Mouse (Mus musculus) intestine, embryonic 14.5 days (tissue): Measurements from ENCODE around the gene Slc16a8. TPM values are rescaled to one million over a fixed set of nuclear protein-coding genes. Genes with fewer than 3 reads are reported as not detected.

Experiments
- ATAC-seq: fragments of 200-750 bp; cut with Nextera tagmentation; replicated peaks from 2 replicates; pipeline ENCODE4 v1.8.0; 2017; ENCODE audit warnings: low read depth, moderate number of reproducible peaks, moderate TSS enrichment, moderate library complexity; ENCODE audit not compliant: low FRiP score, low TSS enrichment
- DNase-seq: peaks from one replicate; pipeline ENCODE4 v3.0.0-alpha.2; 2018; ENCODE audit warnings: low spot score
- H3K27ac ChIP-seq: fragments of 300-500 bp; sonication (generic); 2 replicates; pipeline ENCODE4 v1.5.1; 2014; ENCODE audit warnings: low read depth, mild to moderate bottlenecking, control low read depth
- H3K27me3 ChIP-seq: fragments of 300-500 bp; sonication (generic); replicated peaks from 2 replicates; pipeline ENCODE4 v1.6.1; 2014; ENCODE audit warnings: low read length, control low read depth; ENCODE audit not compliant: control insufficient read depth, insufficient read depth
- H3K36me3 ChIP-seq: fragments of 300-500 bp; sonication (generic); 2 replicates; pipeline ENCODE4 v1.6.1; 2014; ENCODE audit warnings: low read length, control low read depth; ENCODE audit not compliant: control insufficient read depth, insufficient read depth
- H3K4me1 ChIP-seq: fragments of 300-500 bp; sonication (generic); replicated peaks from 2 replicates; pipeline ENCODE4 v1.6.1; 2014; ENCODE audit warnings: low read length, control low read depth, mixed read lengths; ENCODE audit not compliant: control insufficient read depth, insufficient read depth
- H3K4me2 ChIP-seq: fragments of 300-500 bp; sonication (generic); 2 replicates; pipeline ENCODE4 v1.6.1; 2014; ENCODE audit warnings: low read length
- H3K4me3 ChIP-seq: fragments of 300-500 bp; sonication (generic); 2 replicates; pipeline ENCODE4 v1.5.1; 2014; ENCODE audit warnings: low read depth, low read length, control low read depth, mixed read lengths
- H3K9ac ChIP-seq: fragments of 300-500 bp; sonication (generic); 2 replicates; pipeline ENCODE4 v1.6.1; 2014; ENCODE audit warnings: mild to moderate bottlenecking, low read length
- H3K9me3 ChIP-seq: fragments of 300-500 bp; sonication (generic); 2 replicates; pipeline ENCODE4 v1.6.1; 2016; ENCODE audit warnings: low read length, control low read depth; ENCODE audit not compliant: control insufficient read depth
- WGBS: fragments of 180-500 bp; shearing (Covaris S2); extraction: QIAGEN DNeasy Blood & Tissue Kit; methylation state at CpG from one replicate; pipeline ENCODE4 v1.1.7; 2014; 5-methylcytosine and 5-hydroxymethylcytosine counted together
- polyA plus RNA-seq: library from polyadenylated mRNA; unstranded; fragments of >200 nt; fragmentation: Nextera tagmentation; extraction: Ambion mirVana; gene quantifications from 2 replicates; pipeline ENCODE4 v1.2.1, GENCODE M21; 2014

Slc16a8 gene
- 0.13 and 0.19 TPM in 2 replicates for polyA plus RNA-seq

DNA sequence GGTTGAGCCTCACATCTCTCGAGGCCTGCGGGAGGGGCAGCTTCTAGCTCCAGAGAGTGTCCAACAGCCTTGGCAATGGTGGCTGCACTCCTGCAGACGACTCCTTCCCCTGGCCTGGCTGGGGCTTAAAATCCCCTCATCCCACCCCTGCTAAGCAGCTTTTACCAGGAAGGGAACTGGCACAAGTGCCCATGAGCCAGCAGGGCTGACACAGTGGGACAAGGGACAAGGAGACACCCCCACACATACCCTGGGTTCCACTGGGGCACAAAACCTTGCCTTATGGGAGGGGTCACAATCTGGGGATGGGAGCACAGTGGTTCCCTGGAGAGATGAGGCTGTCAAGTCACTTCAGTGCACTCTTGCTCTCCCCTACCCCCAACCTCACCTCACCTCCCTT lies at the start of gene Slc16a8:
TSS of gene Slc16a8 (minus strand) at position 101 of the 400 bp plus-strand sequence.
- DNase-seq: no peak
- Histone ChIP-seq H3K4me2 (no peak within 1 kb of the TSS), H3K27ac (no peak within 1 kb of the TSS), H3K4me1 (no peaks in the 10 kb centered on the region; the same call in 1 of the 2 replicates), H3K9me3 (no peaks in the 10 kb centered on the region), H3K27me3 (peaks cover 37% of the 10 kb centered on the region), H3K36me3 (no peaks in the 10 kb centered on the region), H3K9ac (no peak within 1 kb of the TSS), H3K4me3 (no peak within 1 kb of the TSS)
- 26% methylated on average over 3 of the region's 3 CpGs for WGBS
- ATAC-seq: no peak

DNA sequence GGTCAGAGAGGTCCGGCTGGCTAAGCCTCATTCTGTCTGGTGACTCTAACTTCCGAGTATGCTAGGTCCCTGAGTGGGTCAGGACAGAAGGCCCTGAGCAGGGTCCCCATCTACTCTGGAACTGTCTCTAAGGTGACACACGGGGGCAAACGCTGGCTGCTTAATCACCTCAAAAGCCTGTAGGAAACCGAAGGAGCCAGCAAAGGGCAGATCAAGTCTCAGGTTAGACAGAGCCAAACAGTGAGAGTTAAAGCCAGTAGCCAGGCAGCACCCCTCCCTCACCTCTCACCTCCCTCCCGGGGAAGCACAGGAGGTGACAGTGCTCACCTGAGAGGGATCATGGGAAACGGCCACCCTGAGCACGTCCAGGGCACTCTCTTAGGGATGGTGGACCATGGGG lies 49.2 kb upstream of the Slc16a8 start:
- H3K27me3 ChIP-seq: no peaks in the 10 kb centered on the region
- no peak overlapping the region for H3K27ac ChIP-seq
- no peak overlapping the region for H3K4me2 ChIP-seq
- no peak overlapping the region for H3K9ac ChIP-seq
- WGBS: 84% methylated on average over 8 of the region's 8 CpGs
- H3K4me1 ChIP-seq: no peaks in the 10 kb centered on the region
- ATAC-seq (no peak), DNase-seq (no peak)
- peaks cover 16% of the 10 kb centered on the region for H3K36me3 ChIP-seq
- H3K4me3 ChIP-seq: no peak overlapping the region
- H3K9me3 ChIP-seq: no peaks in the 10 kb centered on the region

DNA sequence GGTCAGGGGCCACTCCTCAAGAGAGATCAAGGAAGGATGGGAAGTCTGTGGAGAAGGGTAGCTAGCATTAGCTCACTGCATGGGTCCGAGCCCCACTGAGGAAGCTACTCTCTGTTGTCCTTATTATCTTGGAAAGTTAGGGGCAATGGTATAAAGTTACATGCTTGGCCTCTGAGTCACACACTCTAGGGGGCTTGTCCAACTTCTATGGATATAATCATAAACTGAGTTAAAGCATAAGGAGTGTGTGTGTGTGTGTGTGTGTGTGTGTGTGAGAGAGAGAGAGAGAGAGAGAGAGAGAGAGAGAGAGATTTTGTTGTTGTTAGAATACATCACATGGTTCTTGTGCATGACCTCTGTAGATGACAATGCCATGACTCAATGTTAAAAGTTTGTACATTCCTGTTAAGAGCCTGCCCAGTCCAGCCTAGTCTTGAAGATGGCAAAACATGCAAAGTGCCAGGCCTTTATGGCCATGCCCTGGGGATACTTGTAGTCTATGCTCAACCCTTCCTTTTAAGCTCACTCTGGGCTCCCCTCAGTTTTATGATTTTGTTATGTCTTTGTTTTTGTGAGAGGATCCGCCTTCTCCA lies 45.1 kb upstream of the Slc16a8 start:
- Histone ChIP-seq H3K27me3 (no peaks in the 10 kb centered on the region), H3K9me3 (no peaks in the 10 kb centered on the region), H3K36me3 (0 out of 2 replicates have a peak, but pooled peaks cover 7% of the 10 kb centered on the region), H3K4me3 (no peak overlapping the region), H3K4me1 (no peaks in the 10 kb centered on the region), H3K27ac (no peak overlapping the region), H3K9ac (no peak overlapping the region), H3K4me2 (no peak overlapping the region)
- DNase-seq (no peak), ATAC-seq (no peak)
- 76% methylated on average over 2 of the region's 2 CpGs for WGBS

DNA sequence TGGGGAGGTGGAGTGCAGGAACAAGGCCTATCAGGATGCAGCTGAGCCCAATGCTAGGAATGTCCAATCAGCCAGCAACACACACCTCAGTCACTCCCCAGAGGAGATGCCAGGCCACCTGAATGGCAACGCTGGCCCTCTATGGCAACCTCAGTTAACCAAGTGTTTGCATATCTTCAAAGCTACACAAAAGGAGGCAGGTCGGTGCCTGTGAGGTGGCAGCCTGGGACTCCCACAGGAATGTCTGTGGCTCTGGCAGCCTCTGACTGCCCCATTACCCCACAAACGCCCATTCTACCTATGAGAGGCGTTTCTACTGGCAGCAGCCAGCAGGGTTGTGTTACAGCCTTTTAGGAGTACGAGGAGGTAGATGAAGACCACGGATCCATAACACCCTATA lies 44.0 kb upstream of the Slc16a8 start:
- WGBS: 86% methylated on average over 6 of the region's 6 CpGs
- no peaks in the 10 kb centered on the region for H3K4me1 ChIP-seq

DNA sequence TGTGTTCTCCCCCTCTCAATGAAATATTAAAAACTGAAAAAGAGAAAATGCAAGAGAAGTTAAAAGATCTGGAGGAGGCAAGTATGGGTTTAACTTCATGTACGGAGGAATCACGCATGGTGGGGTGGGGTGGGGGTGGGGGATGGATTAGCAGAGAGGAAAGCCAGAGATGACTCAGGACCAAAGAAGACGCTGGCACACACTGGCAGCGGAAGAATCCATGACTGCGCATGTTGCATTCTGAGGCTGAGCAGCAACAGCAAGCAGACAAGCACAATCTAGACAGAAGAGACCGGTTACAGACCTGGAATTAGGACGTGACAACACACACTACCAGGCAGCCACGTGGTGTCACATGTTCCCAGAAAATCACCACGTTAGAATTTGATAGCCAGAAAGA lies 38.2 kb upstream of the Slc16a8 start:
- no peaks in the 10 kb centered on the region for H3K36me3 ChIP-seq
- H3K4me2 ChIP-seq: no peak overlapping the region
- no peaks in the 10 kb centered on the region for H3K4me1 ChIP-seq
- H3K9me3 ChIP-seq: no peaks in the 10 kb centered on the region
- H3K9ac ChIP-seq: no peak overlapping the region
- no peak for DNase-seq
- no peak for ATAC-seq
- WGBS: 79% methylated on average over 9 of the region's 9 CpGs
- no peak overlapping the region for H3K27ac ChIP-seq
- H3K4me3 ChIP-seq: no peak overlapping the region
- H3K27me3 ChIP-seq: no peaks in the 10 kb centered on the region

More for the DNA sequence above, 44.0 kb upstream of the Slc16a8 start:
- Histone ChIP-seq H3K36me3 (no peaks in the 10 kb centered on the region), H3K9ac (no peak overlapping the region), H3K9me3 (no peaks in the 10 kb centered on the region), H3K27me3 (no peaks in the 10 kb centered on the region), H3K27ac (no peak overlapping the region), H3K4me3 (no peak overlapping the region), H3K4me2 (no peak overlapping the region)
- no peak for ATAC-seq
- no peak for DNase-seq

DNA sequence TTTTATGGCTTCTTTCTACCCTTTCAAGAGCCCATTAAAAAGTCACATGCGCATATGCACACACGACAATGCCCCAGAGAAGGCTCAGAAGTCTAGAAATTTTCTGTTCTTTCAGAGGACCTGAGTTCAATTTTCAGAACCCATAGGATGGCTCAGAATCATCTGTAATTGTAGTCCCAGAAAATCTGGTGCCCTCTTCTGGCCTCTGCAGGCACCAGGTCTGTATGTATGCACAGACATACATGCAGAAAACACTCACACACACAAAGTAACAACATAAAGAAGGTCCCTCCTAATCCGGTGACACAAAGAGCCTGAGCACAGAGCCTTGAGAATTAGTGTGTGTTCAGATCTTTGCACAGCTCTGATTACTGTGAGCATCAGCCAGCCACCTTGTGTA lies 35.8 kb upstream of the Slc16a8 start:
- Histone ChIP-seq H3K9ac (no peak overlapping the region), H3K9me3 (no peaks in the 10 kb centered on the region), H3K4me3 (no peak overlapping the region), H3K4me2 (no peak overlapping the region), H3K36me3 (peaks cover 10% of the 10 kb centered on the region), H3K27me3 (no peaks in the 10 kb centered on the region), H3K27ac (no peak overlapping the region), H3K4me1 (no peaks in the 10 kb centered on the region)
- DNase-seq (no peak), ATAC-seq (no peak)
- 69% methylated on average over 3 of the region's 3 CpGs for WGBS

DNA sequence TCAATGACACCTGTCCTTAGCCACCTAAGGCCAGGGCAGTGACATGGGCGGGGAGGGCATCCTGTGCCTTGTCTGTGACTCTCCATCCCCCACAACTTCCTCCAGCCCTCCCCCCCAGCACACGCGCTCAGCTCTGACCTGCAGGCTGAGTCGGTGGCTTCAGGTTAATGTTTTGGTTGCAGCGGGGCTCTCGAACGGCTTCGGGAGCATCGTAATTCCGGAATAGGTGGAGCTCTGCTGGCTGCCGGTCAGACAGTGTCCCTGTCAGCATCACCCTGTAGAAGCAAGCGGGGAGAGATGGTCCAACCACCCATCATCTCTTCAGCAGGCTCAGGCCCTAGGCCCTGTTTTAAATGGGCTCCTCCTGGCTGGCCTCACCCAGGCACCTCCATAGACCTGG lies 34.9 kb upstream of the Slc16a8 start:
- Histone ChIP-seq H3K9ac (no peak overlapping the region), H3K9me3 (no peaks in the 10 kb centered on the region), H3K27ac (no peak overlapping the region), H3K4me2 (no peak overlapping the region), H3K4me3 (no peak overlapping the region), H3K27me3 (no peaks in the 10 kb centered on the region), H3K36me3 (peaks cover 10% of the 10 kb centered on the region), H3K4me1 (no peaks in the 10 kb centered on the region)
- DNase-seq (no peak), ATAC-seq (no peak)
- 84% methylated on average over 12 of the region's 12 CpGs for WGBS

DNA sequence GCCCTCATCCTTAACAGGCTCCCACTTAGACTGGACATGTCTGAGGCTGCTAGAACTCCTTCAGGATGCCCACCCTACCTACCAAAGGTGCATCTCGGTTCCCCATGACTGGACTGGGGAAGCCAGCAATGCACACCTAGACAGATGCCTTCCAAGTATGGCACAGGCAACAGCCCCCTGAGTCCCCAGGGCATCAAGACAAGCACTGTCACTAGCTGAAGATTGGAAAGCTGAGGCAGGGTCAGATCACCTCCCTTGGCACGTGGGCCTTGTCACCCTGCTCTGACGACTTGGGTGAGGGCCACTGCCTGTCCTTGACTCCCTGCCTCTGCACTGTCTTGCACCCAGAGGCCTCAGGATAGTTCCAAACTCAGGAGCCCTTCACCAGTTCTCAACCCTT lies 33.8 kb upstream of the Slc16a8 start:
- H3K36me3 ChIP-seq: peaks cover 10% of the 10 kb centered on the region
- H3K4me1 ChIP-seq: no peaks in the 10 kb centered on the region
- H3K27me3 ChIP-seq: no peaks in the 10 kb centered on the region
- no peaks in the 10 kb centered on the region for H3K9me3 ChIP-seq
- no peak overlapping the region for H3K27ac ChIP-seq
- H3K4me3 ChIP-seq: no peak overlapping the region
- ATAC-seq (no peak), DNase-seq (no peak)
- 82% methylated on average over 3 of the region's 3 CpGs for WGBS
- H3K9ac ChIP-seq: no peak overlapping the region
- H3K4me2 ChIP-seq: no peak overlapping the region

DNA sequence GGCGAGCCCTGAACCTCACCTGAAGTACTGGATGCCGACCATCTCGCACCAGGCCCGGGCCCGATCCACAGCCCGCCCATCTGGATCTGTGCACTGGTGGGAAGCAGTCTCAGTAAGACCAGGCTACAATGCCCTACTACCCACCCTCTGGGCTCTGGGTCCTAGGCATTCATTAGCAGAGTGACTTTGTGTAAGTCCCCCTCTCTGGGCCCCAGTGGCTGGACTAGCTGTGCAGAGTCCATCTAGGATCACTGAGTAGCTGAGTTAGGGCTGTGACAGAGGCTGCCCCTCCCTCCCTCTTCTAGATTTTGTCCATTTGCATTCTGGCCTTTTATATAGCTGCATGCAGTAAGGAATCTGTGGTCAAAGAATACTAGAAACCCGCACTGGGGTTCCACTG lies 32.5 kb upstream of the Slc16a8 start:
- H3K27me3 ChIP-seq: no peaks in the 10 kb centered on the region
- WGBS: 91% methylated on average over 7 of the region's 7 CpGs
- DNase-seq: no peak
- H3K36me3 ChIP-seq: peaks cover 10% of the 10 kb centered on the region
- no peak overlapping the region for H3K4me2 ChIP-seq
- H3K4me3 ChIP-seq: no peak overlapping the region
- ATAC-seq: no peak
- H3K9me3 ChIP-seq: no peaks in the 10 kb centered on the region
- no peak overlapping the region for H3K9ac ChIP-seq
- H3K4me1 ChIP-seq: no peaks in the 10 kb centered on the region
- H3K27ac ChIP-seq: no peak overlapping the region
